Mouse (Mus musculus) liver, adult (tissue): ENCODE data around the gene Cmss1.

Experiments
- GATA4 ChIP-seq: IDR thresholded peaks from 2 replicates; pipeline ENCODE4 v1.6.1; 2014; ENCODE audit warnings: mild to moderate bottlenecking, low read length; ENCODE audit not compliant: insufficient replicate concordance

Cmss1 gene

DNA sequence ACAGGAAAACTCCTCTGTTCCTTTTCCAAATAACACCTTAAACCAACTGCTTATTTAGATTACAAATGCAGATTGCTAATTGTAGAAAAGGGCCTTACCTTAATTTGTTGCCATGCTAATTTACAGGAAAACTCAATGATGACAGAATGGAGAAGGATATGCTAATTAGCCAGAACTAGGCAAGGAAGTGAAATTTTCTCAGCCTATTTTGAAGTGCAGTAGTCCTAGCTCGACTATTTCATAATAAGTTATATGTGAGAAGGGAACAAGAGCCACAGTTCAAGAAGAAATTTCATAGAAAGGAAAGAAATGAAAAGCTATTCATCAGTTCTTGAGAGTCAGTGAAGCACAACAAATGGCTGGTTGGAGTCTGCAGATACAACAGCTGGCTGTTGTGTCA lies 60.3 kb downstream of the Cmss1 start:
- no peak for TF ChIP-seq GATA4

DNA sequence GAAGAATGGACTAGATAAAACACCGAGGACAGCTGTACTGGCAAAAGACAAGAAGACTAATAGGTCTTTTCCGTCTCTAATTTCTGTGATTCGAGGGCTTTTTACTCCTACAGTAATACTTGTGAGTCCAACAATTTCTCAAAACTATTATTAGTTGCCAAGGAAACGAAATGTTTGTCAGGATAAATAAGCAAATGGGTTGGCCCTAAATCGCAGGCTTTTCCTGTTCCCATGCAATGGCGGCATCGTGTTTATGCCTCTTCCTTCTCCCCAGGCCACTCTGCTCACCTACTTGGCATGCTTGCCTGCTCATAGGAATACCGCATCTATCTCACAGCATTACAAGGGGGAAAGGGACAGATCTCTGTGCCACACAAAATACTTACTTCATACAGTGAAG lies 62.2 kb downstream of the Cmss1 start:
- TF ChIP-seq GATA4, result 0 out of 2 replicates have a peak, but pooled peaks have one; percentile 7

DNA sequence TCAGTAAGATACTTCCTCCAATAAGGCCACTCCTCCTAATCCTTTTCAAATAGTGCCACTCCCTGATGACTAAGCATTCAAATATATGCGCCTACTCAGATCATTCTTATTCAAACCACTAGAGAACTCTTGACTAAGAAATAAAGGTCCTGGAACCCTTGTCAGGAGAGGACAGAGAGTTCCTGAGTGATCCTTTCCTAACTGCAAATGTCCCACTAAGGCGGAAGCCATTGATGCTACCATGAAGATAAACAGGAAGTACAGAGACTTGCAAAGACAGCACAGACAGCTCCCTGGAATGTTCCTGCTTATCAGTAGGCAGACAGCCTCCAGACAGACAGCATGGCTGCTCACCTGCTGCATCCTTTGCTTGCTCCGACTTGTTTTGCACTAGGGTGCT lies 63.4 kb downstream of the Cmss1 start:
- peak; percentile 41; the same call in 1 of the 2 replicates for TF ChIP-seq GATA4

DNA sequence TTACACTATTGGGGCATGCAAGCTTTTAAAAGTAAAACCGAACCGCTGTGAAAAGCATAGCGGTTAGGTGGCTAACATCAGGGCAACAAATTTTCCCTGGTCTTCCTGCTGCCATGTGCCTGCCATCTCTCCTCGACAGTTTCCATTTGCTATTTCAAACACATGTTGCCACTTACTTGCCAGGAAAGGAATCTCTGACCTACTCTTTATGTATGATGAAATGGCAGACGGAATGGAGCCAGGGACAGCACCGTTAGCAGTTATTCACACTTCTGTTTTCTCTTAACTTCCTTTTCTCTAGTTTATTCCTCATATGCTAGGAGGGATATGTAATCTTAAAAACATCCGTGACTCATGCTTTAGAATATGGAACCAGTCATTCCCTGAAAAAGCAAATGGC lies 70.2 kb downstream of the Cmss1 start:
- no peak for TF ChIP-seq GATA4

DNA sequence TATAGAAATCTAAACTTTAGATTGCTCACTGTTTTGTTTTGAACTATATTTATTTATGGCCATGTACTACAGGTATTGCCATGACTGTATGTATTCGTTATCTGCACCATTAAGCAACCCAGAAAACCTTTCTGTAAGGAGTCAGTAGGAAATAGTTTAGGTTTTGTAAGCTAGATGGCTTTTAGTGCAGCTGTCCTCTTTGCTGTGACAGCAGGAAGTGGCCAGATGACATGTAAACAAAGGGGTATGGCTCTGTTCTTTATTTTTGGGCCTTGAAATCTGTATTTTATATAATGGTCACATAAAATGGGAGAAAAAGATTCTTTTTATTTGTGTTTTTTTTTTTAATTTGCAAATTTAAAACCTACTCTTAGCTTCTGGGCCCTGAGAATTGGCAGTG lies 71.9 kb downstream of the Cmss1 start:
- TF ChIP-seq GATA4, result no peak

DNA sequence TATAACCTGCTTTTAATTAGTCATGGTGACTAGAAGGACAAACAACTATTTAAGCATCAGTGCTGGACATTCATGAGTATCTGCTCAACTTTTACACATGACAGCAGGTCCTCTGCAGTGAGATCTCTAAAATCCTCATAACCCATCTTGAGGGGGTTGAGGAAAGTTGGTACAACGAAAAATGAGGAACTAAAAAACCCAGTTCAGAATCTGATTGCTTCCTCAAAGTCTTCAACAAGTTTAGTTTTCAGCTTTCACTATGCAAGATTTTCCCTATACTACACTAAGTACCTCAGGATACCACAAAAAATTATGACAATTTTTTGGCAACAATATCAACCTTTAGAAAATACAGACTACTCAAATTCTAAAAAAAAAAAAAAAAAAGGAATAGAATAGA lies 72.3 kb downstream of the Cmss1 start:
- TF ChIP-seq GATA4, result no peak

DNA sequence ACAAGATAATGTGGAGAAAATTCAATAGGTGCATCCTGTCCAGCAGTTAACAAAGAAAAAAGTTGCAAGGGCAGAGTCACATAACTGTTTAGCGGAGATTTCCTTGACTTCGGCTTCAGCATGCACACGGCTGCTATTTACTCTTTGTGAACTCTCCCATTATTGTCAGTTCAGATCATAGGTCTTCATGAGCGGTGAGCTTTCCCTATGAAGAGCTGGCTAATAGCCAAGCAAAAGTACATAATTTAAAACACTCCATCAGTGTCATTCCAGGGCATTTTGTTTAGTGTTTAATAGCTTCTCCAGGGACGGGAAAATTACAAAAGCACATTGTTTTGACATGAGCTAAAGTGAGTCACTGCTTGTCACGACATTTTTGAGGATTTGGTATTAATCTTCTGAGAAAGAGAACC lies 74.6 kb downstream of the Cmss1 start:
- TF ChIP-seq GATA4, result no peak; the same call in 1 of the 2 replicates

DNA sequence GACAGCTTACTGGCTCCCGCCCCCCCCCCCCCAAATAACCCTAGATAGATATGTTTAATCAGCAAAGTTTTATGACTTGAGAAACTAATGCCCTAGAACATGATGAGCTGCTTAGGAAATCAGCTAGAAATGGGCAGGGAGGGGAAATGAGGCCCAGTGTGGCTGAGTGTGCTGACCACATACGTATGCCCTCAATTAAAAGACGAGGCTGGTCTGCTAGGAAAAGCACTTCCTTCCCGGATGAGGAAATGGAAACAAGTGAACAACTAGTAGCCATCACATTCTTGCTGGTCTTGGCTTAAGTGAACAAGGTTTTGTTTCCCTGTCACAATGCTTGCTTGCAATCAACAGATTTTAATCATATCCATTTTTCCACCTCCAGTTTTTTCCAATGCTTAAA lies 76.1 kb downstream of the Cmss1 start:
- no peak for TF ChIP-seq GATA4

DNA sequence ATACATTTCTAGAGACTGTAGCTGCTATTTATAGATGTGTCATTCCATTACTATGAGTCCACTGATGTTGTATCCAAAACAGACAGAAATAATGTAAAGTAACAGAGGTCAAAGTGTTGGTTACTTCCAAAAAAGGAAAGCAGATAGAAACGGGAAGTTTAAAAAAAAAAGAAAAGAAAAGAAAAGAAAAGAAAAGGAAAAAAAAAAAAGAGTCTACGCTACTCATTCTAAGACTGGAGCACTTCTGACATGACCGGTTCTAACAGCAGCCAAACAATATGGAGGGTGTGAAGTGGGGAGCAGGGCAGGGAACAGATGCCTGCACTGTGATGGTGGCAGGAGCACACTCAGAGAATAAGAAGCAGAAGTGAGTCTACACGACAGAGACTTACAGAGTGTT lies 78.2 kb downstream of the Cmss1 start:
- TF ChIP-seq GATA4, result no peak

DNA sequence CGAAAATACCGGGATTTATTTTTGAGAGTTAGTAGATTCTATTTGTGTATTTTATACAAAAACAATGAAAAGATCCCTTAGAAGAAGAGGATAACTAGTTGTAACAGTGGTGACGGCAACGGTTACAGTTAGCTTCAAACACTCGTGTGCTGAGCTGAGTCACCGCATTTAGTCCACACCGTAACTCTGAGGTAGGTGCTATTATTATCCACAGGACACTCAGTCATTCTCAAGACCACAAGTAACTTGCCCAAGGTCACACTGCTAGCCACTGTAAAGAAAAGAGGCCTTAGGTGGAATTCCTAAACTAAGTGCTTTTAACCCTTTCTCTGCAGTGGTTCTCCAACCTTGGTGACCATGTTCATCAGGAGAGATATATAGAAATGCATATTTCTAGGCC lies 79.8 kb downstream of the Cmss1 start:
- TF ChIP-seq GATA4, result no peak

DNA sequence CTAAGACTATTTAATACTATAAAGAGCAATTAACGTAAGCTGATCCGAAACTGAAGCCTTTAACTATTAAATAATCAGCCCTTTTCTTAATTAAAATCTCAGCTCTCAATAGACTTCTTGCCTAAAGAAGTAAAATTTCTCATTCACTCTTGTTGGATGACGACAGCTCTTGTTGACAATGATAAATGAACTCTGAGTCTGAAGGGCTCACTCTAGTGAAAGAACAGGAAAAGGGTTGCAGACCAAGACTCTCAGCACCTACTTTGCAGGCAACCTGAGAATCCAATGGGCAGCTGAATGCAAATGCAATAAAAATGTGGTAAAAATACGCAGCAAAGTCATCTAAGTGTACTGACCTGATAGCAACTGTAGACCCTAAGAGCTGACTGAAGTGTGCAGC lies 81.2 kb downstream of the Cmss1 start:
- no peak for TF ChIP-seq GATA4

DNA sequence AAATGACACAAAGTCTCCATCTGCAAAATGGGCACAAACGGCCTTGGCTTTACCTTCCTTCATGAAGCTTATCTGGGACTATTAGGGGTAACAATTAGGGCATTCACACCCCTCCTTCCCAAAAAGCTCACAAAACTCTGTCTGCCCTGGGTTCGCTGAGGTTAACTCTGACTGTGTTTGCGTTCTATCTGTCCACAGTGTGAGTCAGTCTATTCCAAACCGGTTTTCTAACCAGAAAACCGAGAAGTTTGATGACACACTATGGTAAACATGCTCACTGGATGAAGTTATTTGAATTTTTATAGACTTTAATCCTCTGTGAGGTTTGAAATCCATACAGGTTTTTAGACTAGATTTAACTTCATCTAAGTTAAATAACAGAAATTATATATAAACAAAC lies 81.6 kb downstream of the Cmss1 start:
- no peak for TF ChIP-seq GATA4

DNA sequence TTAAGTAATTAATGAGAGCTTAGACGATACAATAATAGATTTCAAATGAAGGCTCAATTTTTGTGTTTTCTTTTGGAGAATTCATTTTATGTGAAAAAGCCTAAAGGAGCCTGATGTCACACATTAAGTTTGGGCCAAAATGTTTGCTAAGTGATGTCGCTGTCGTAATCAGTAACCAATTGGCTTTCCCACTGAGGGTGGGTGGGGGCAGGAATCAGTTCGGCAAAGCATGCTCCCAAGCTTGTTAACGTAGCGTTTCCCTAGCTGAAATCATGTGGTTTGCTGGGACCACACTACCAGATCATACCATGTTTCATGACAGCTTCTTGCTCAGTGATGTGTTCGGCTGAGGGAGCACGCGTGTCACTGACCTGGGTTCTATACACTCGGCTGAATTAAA lies 91.0 kb downstream of the Cmss1 start:
- TF ChIP-seq GATA4, result no peak

DNA sequence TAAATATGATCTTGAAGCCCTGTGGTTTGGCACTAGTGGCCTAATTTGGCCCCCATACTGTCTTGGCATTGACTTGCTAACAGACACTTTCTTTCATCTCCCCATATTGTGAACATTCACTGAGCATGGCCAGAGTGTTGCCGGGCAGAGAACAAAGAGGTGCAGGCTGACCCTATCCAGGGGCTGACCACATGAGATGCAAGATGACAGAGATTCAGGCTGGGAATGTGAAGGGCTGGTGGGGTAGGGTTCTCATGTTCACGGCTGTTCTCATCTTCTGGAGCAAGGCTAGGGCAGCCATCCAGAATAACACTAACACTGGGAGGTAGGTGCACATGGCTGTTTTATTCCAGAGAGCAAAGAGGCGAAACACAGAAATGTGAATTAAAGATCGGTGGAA lies 92.3 kb downstream of the Cmss1 start:
- no peak for TF ChIP-seq GATA4

DNA sequence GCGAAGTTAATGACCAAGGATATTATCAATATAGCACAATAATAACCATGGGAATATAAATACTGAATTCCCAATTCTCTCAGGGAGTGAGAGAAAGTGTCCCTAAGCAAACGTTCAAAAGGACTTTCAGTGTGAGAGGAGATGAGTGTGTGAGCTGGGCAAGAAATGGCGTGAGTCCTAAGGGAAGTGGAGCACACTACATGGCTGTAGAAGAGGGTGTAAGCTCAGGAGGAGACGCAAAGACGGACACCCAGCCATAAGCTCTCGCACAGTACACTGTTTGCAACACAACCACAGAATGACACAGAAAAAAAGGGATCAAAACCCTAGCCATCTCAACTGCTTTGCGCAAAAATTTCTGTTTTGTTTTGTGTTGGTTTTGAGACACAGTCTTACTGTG lies 93.1 kb downstream of the Cmss1 start:
- no peak for TF ChIP-seq GATA4

DNA sequence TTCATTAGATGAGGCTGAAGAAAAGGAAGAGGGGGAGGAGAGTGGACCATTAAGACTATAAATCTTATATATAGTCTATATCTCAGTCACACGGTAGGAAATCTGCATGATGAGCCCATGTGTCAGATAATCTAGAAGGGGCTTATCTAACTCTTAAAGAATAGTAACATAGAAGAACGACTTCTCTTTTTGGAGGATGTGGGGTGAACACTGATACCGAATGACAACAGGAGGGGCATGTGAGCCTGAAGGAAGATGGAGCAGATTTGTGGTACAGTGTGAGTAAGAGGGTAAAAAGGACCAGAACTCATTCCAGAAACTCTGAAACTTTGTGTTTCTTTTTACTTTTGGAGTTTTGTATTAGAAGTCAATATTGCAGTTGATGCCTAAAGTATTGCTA lies 97.6 kb downstream of the Cmss1 start:
- no peak for TF ChIP-seq GATA4

DNA sequence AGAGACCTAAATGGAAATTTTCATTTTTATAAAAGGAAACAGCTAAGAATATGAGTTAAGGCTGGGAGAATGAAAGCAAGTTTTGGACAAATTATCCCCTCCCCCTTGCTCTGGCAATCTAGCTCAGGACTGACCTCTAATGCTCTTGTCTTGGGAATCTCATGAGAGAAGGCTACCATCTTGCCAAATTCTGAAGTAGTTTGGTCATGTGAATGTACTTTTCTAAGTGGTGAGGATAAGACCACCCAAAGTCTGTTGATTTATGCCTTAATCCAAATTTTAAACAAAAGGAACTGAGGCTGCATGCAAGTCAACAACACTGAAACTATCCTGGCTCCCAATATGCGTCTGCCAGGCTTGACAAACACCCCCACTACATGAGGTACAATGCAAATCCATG lies 98.3 kb downstream of the Cmss1 start:
- TF ChIP-seq GATA4, result no peak

DNA sequence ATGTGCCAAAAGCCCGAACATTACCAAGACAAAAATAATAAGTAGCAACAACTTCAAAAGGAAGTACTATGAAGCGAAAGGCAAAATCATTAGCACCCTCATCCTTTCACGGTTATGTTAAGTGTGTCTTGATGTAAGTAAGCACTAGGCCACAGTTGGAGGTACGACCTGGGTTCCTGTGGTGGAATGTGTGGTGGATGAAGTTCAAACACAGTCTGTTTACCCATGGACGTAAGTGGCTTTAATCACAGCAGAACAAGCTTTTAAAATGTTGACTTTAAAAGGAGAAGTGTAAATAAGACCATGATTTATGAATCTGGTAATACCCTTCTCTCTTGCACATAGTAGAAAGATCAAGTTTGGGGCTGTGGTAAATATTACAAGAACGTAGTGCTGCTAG lies 100.5 kb downstream of the Cmss1 start:
- no peak for TF ChIP-seq GATA4
